Comparison of ENCODE assay signal across 16 mouse cellular contexts in genomic region chr1:140624918-140625317, GRCm38 (mm10).
"Had no signal": no experiment of that assay in that cellular context is flagged by ENCODE, and none has a peak within 500 bp of the region (broad histone marks: within the 10 kb centered on the region; RNA-seq: fewer than 3 reads in every experiment).

No protein-coding gene starts in this region.

- H3K27me3 ChIP-seq: neural tube, embryonic 13.5 days; neural tube, embryonic 15.5 days; stomach, embryonic 15.5 days had no signal

- H3K4me2 ChIP-seq: neural tube, embryonic 13.5 days; neural tube, embryonic 15.5 days; stomach, embryonic 15.5 days had no signal

- H3K9ac ChIP-seq: neural tube, embryonic 13.5 days; neural tube, embryonic 15.5 days; stomach, embryonic 15.5 days had no signal

- H3K4me1 ChIP-seq: neural tube, embryonic 13.5 days; neural tube, embryonic 15.5 days; stomach, embryonic 15.5 days had no signal

- H3K4me3 ChIP-seq: neural tube, embryonic 13.5 days; neural tube, embryonic 15.5 days; stomach, embryonic 15.5 days had no signal

- H3K9me3 ChIP-seq: neural tube, embryonic 13.5 days; neural tube, embryonic 15.5 days; stomach, embryonic 15.5 days had no signal

- H3K36me3 ChIP-seq: neural tube, embryonic 13.5 days; neural tube, embryonic 15.5 days; stomach, embryonic 15.5 days had no signal

- DNase-seq: retina, postnatal 1 day; right cerebral cortex, adult 18-20 months; right cerebral cortex, postnatal 14 days; right cerebral cortex, postnatal 25 days; right cerebral cortex, postnatal 4 days; spleen, adult 18-20 months; thymus, adult 18-20 months; thymus, adult 2 months; thymus, postnatal 14 days; thymus, postnatal 25 days; thymus, postnatal 36 days; thymus, postnatal 4 days had no signal

- H3K27ac ChIP-seq: neural tube, embryonic 13.5 days; neural tube, embryonic 15.5 days; stomach, embryonic 15.5 days; stomach, postnatal 0 days had no signal
